Mouse (Mus musculus): Measurements from ENCODE around the gene Acnat2. TPM values are rescaled to one million over a fixed set of nuclear protein-coding genes. Genes with fewer than 3 reads are reported as not detected.

Gene Acnat2
- total RNA-seq (2023; ENCODE audit: inconsistent age), result not detected in 4 replicates

DNA sequence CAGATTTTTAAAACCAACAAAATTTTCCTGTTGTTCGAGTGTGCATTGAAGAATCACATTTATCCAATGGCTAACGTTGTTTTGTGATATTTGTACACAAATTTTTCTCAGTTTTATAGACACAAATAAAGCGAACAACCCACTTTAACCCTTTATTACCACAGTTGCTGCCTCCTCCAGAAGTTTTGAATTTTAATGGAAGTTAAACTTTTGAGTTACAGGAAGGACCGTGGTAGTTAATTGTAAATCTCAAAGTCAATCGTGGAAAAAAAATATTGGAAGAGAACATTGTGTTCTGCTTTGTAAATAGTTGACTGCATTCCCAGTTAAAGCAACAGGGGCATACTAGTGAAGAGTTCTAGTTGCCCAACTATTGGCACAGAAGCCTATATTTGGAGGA, at the start of gene Acnat2:
Gene Acnat2 (minus strand): TSS at position 195 of the 400 bp plus-strand sequence.

Other genes starting within 250 kb of the Acnat2 start
- gene Acnat1, start 65.8 kb upstream of the Acnat2 start, total RNA-seq (2023; ENCODE audit: inconsistent age), result not detected in 4 replicates
- gene Baat, start 98.4 kb upstream of the Acnat2 start, total RNA-seq (2023; ENCODE audit: inconsistent age), result not detected in 4 replicates
- 9.6 to 11.1 TPM (median 10.7 TPM) in 4 replicates for gene Mrpl50, start 112.9 kb upstream of the Acnat2 start, total RNA-seq (2023; ENCODE audit: inconsistent age)
- gene Zfp189, start 113.0 kb upstream of the Acnat2 start, total RNA-seq (2023; ENCODE audit: inconsistent age), result 3.9 to 4.6 TPM (median 4.2 TPM) in 4 replicates
- gene Aldob, start 141.4 kb upstream of the Acnat2 start, total RNA-seq (2023; ENCODE audit: inconsistent age), result not detected in 4 replicates
- gene Tmem246, start 189.7 kb upstream of the Acnat2 start, total RNA-seq (2023; ENCODE audit: inconsistent age), result not detected in 4 replicates
- 137 to 144 TPM (median 141 TPM) in 4 replicates for gene Rnf20, start 223.9 kb upstream of the Acnat2 start, total RNA-seq (2023; ENCODE audit: inconsistent age)